Mouse (Mus musculus) neural tube, embryonic 12.5 days (tissue): ENCODE measurements around the gene Fmnl2. TPM values are rescaled to one million over a fixed set of nuclear protein-coding genes. Genes with fewer than 3 reads are reported as not detected.

Source experiments
- ATAC-seq: fragments of 200-750 bp; cut with Nextera tagmentation; 2 replicates; pipeline ENCODE4 v1.8.0; 2017; ENCODE audit warnings: low read depth, mild to moderate bottlenecking, moderate TSS enrichment, moderate library complexity; ENCODE audit not compliant: low FRiP score
- H3K27ac ChIP-seq: fragments of 300-500 bp; sonication (generic); 2 replicates; pipeline ENCODE4 v1.5.1; 2016
- H3K27me3 ChIP-seq: fragments of 300-500 bp; sonication (generic); replicated peaks from 2 replicates; pipeline ENCODE4 v1.6.1; 2016; ENCODE audit warnings: mild to moderate bottlenecking
- H3K36me3 ChIP-seq: fragments of 300-500 bp; sonication (generic); 2 replicates; pipeline ENCODE4 v1.6.1; 2016; ENCODE audit warnings: mild to moderate bottlenecking
- H3K4me1 ChIP-seq: fragments of 300-500 bp; sonication (generic); 2 replicates; pipeline ENCODE4 v1.6.1; 2016
- H3K4me2 ChIP-seq: fragments of 300-500 bp; sonication (generic); replicated peaks from 2 replicates; pipeline ENCODE4 v1.6.1; 2016; ENCODE audit warnings: mild to moderate bottlenecking
- H3K4me3 ChIP-seq: fragments of 300-500 bp; sonication (generic); 2 replicates; pipeline ENCODE4 v1.5.1; 2016
- H3K9ac ChIP-seq: fragments of 300-500 bp; sonication (generic); 2 replicates; pipeline ENCODE4 v1.6.1; 2016; ENCODE audit warnings: mild to moderate bottlenecking
- H3K9me3 ChIP-seq: fragments of 300-500 bp; sonication (generic); 2 replicates; pipeline ENCODE4 v1.6.1; 2016; ENCODE audit warnings: mild to moderate bottlenecking
- WGBS: fragments of 180-500 bp; shearing (Covaris S2); methylation state at CpG from one replicate; pipeline ENCODE4 v1.1.7; 2016; 5-methylcytosine and 5-hydroxymethylcytosine counted together
- polyA plus RNA-seq: library from polyadenylated mRNA; unstranded; fragments of >200 nt; fragmentation: Nextera tagmentation; extraction: Ambion mirVana; gene quantifications from 2 replicates; pipeline ENCODE4 v1.2.1, GENCODE M21; 2016

Fmnl2 gene
- polyA plus RNA-seq, 1 experiment from 2014 or later = 10.7 TPM

GRCm38 (mm10) chr2:53121797-53122196, 264.1 kb downstream of the Fmnl2 start:
- H3K27me3 ChIP-seq = no peaks in the 10 kb centered on the region
- no peak overlapping the region for H3K27ac ChIP-seq
- H3K4me2 ChIP-seq = no peak overlapping the region
- no peak overlapping the region for H3K4me3 ChIP-seq
- H3K36me3 ChIP-seq = peaks cover 55% of the 10 kb centered on the region
- H3K9ac ChIP-seq = no peak overlapping the region
- 71% methylated on average over 5 of the region's 5 CpGs for WGBS
- ATAC-seq = no peak
- no peaks in the 10 kb centered on the region for H3K9me3 ChIP-seq
- no peaks in the 10 kb centered on the region for H3K4me1 ChIP-seq

- no peak overlapping the region for H3K4me2 ChIP-seq
- H3K9me3 ChIP-seq = no peaks in the 10 kb centered on the region
- no peak for ATAC-seq
- no peak overlapping the region for H3K9ac ChIP-seq
- peaks cover 35% of the 10 kb centered on the region for H3K36me3 ChIP-seq
- no peak overlapping the region for H3K27ac ChIP-seq
- 93% methylated on average over 3 of the region's 3 CpGs for WGBS
- H3K4me1 ChIP-seq = no peaks in the 10 kb centered on the region
- no peaks in the 10 kb centered on the region for H3K27me3 ChIP-seq
- H3K4me3 ChIP-seq = no peak overlapping the region
Measured at GRCm38 (mm10) chr2:53125998-53126397, 268.3 kb downstream of the Fmnl2 start.

DNA sequence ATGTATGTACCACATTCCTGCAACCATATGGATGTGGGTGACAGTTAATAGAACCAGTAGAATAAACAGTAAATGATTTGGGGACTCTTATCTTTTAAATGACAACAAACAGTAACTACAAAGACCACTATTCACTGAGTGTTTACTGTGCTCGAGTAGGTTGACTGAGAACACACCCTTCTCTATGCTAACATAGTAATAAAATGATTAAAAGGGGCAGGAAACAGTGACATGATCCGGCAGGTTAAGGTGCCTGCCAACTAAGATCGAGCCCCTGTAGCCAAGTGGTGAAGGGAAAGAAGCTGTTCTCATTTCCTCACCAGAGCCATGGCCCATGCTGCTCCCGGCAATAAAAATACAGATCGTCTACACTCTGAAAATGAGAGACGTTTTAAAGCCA, 271.4 kb downstream of the Fmnl2 start:
- Histone ChIP-seq H3K9me3 (no peaks in the 10 kb centered on the region), H3K4me1 (no peaks in the 10 kb centered on the region), H3K9ac (no peak overlapping the region), H3K4me3 (no peak overlapping the region), H3K27ac (no peak overlapping the region), H3K27me3 (no peaks in the 10 kb centered on the region), H3K4me2 (no peak overlapping the region), H3K36me3 (peaks cover 27% of the 10 kb centered on the region)
- 64% methylated on average over 6 of the region's 6 CpGs for WGBS
- no peak for ATAC-seq

- Histone ChIP-seq H3K9ac (no peak overlapping the region), H3K36me3 (peaks cover 14% of the 10 kb centered on the region), H3K9me3 (no peaks in the 10 kb centered on the region), H3K4me2 (no peak overlapping the region), H3K27ac (no peak overlapping the region), H3K4me1 (no peaks in the 10 kb centered on the region), H3K4me3 (no peak overlapping the region), H3K27me3 (no peaks in the 10 kb centered on the region)
- no peak for ATAC-seq
- WGBS = 96% methylated on average over 9 of the region's 9 CpGs
Measured at GRCm38 (mm10) chr2:53131567-53131966, 273.9 kb downstream of the Fmnl2 start.

GRCm38 (mm10) chr2:53146852-53147251, 289.2 kb downstream of the Fmnl2 start:
- Histone ChIP-seq H3K27ac (no peak overlapping the region), H3K4me3 (no peak overlapping the region), H3K4me2 (no peak overlapping the region), H3K27me3 (no peaks in the 10 kb centered on the region), H3K9me3 (no peaks in the 10 kb centered on the region), H3K4me1 (no peaks in the 10 kb centered on the region), H3K36me3 (peaks cover 37% of the 10 kb centered on the region), H3K9ac (no peak overlapping the region)
- ATAC-seq = no peak

DNA sequence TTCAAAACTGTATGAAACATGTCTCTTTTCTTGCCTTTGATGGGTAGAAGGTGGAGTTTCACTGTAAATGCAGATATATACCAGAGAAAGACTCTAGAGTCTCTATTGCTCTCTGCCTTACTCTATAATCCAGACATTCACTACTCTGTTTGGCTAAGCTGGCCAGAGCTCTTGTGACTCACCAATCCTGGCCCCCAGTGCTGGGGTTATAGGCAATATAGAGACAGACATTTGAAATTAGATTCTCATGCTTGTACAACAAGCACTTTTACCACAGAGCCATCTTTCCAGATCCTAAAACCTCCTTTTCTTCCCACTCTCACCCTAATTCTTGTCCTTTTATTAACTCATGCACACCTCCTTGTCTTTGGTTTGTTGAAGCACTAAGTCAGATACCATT, 316.3 kb downstream of the Fmnl2 start:
- Histone ChIP-seq H3K27me3 (no peaks in the 10 kb centered on the region), H3K36me3 (peaks cover 18% of the 10 kb centered on the region), H3K9ac (no peak overlapping the region), H3K4me2 (no peak overlapping the region), H3K9me3 (no peaks in the 10 kb centered on the region), H3K4me1 (no peaks in the 10 kb centered on the region), H3K27ac (no peak overlapping the region), H3K4me3 (no peak overlapping the region)
- no peak for ATAC-seq

DNA sequence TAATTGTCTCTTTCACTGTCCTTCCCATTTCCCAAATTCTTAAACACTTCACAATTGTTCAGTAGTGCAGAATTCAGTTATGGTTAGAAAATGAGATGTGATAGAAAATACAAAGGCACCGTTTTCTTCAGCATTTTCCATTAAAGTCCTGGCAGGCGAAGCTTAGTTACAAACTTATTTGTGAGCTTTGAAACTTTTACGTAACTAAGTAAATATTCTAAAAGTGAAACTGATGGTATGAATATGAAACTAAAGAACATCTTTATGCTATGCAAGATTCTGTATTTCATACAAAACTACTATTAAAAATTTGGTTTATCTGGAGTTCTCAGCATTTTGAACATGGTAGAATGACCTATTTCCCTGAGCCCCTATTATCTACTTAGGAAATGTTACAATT, 321.3 kb downstream of the Fmnl2 start:
- Histone ChIP-seq H3K4me3 (no peak overlapping the region), H3K4me1 (no peaks in the 10 kb centered on the region), H3K9ac (no peak overlapping the region), H3K27ac (no peak overlapping the region), H3K4me2 (no peak overlapping the region), H3K9me3 (no peaks in the 10 kb centered on the region), H3K27me3 (no peaks in the 10 kb centered on the region), H3K36me3 (peaks cover 14% of the 10 kb centered on the region)
- WGBS = 90% methylated on average over 3 of the region's 3 CpGs
- no peak for ATAC-seq

DNA sequence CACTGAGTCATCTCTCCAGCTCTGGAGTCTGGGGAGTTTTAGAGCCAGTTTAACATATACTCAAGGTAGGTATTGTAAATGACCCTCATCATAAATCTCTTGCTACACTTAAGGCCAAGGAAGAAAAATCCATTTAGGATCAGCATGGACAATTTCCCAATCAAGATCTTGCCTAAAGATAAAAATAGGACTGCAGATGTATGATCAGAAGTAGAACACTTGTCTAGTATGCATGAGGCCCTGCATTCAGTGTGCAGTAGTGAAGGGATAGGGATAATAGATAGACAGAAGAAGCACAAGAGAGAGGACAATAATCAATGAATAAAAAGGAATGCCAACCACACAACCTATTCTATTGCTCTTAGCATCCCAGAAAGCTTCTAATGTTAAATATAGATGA, 322.2 kb downstream of the Fmnl2 start:
- Histone ChIP-seq H3K27ac (no peak overlapping the region), H3K4me1 (no peaks in the 10 kb centered on the region), H3K4me3 (no peak overlapping the region), H3K27me3 (no peaks in the 10 kb centered on the region), H3K9me3 (no peaks in the 10 kb centered on the region), H3K4me2 (no peak overlapping the region), H3K9ac (no peak overlapping the region), H3K36me3 (peaks cover 8% of the 10 kb centered on the region)
- ATAC-seq = no peak

Other genes with a start within 250 kb of the Fmnl2 start
- gene Cacnb4, start 181.0 kb upstream of the Fmnl2 start, polyA plus RNA-seq = 5.9 TPM in 2 replicates
- 41.6 and 41.7 TPM in 2 replicates for gene Stam2, start 115.6 kb upstream of the Fmnl2 start, polyA plus RNA-seq